Mouse (Mus musculus) adrenal gland, postnatal 36 days (tissue): ENCODE data around the gene Unc13d. TPM values are rescaled to one million over a fixed set of nuclear protein-coding genes. Genes with fewer than 3 reads are reported as not detected.
A peak's percentile ranks its signal among the peaks of the same experiment; 100 is the strongest.
"Not testable (repeated sequence)": the region's sequence is repeated elsewhere in the genome, so short reads cannot be mapped to it uniquely, and the experiment has no call there.

Source experiments
- DNase-seq, 2 experiments: peaks; one replicate each; pipeline ENCODE4 v3.0.0; 2021; ENCODE audit warnings: mixed read lengths in 1 of 2
- total RNA-seq, 2 experiments: library from RNA; stranded (reverse); gene quantifications; 2 replicates each; pipeline ENCODE4 v1.2.3; 2021

Gene Unc13d
- total RNA-seq, 2 experiments from 2014 or later = 0.49 to 0.66 TPM

GRCm38 (mm10) chr11:116022256-116022780 lies 55.4 kb downstream of the Unc13d start:
- DNase-seq = no peak

GRCm38 (mm10) chr11:116021328-116022220 lies 56.2 kb downstream of the Unc13d start:
- no peak for DNase-seq

GRCm38 (mm10) chr11:116020519-116020922 lies 57.2 kb downstream of the Unc13d start:
- no peak for DNase-seq

GRCm38 (mm10) chr11:116019976-116020411 lies 57.8 kb downstream of the Unc13d start:
- DNase-seq = no peak

GRCm38 (mm10) chr11:116019360-116019791 lies 58.4 kb downstream of the Unc13d start:
- DNase-seq = no peak

GRCm38 (mm10) chr11:116018867-116019266 lies 58.9 kb downstream of the Unc13d start:
- DNase-seq = not testable (repeated sequence)

- peak in 1 of 2 experiments; percentile 26 for DNase-seq
Measured at GRCm38 (mm10) chr11:116018106-116018505, 59.7 kb downstream of the Unc13d start.

- DNase-seq = no peak
Measured at GRCm38 (mm10) chr11:116014821-116015220, 62.9 kb downstream of the Unc13d start.

- peak; percentile 93 to 96 for DNase-seq
Measured at GRCm38 (mm10) chr11:116012262-116012947, 65.4 kb downstream of the Unc13d start, which contains the start of gene Galk1. Gene Galk1, minus strand, starts transcription at chr11:116012719.

Other genes with a start within 250 kb of the Unc13d start
- under 1 TPM; 0.20 TPM for gene Myo15b, start 219.6 kb downstream of the Unc13d start, total RNA-seq
- under 1 TPM in 1 of 2 experiments, not detected in 1; 0.26 TPM for gene Smim5, start 178.0 kb downstream of the Unc13d start, total RNA-seq
- not detected for gene Smim6, start 165.9 kb downstream of the Unc13d start, total RNA-seq
- 10 to 100 TPM; 40.8 to 42.5 TPM for gene Sap30bp, start 144.7 kb downstream of the Unc13d start, total RNA-seq
- 10 to 100 TPM; 20.5 to 24.8 TPM for gene Recql5, start 144.5 kb downstream of the Unc13d start, total RNA-seq
- 1 to 10 TPM; 2.3 to 3.1 TPM for gene Itgb4, start 103.3 kb downstream of the Unc13d start, total RNA-seq
- 10 to 100 TPM; 40.7 to 50.3 TPM for gene Galk1, start 65.2 kb downstream of the Unc13d start, total RNA-seq
- 100 to 1,000 TPM; 347 to 353 TPM for gene H3f3b, start 50.0 kb downstream of the Unc13d start, total RNA-seq
- 10 to 100 TPM; 18.3 to 20.2 TPM for gene Unk, start 47.6 kb downstream of the Unc13d start, total RNA-seq
- gene Wbp2, start 9.0 kb upstream of the Unc13d start, total RNA-seq = 100 to 1,000 TPM; 157 to 178 TPM
- 10 to 100 TPM; 14.7 to 23.0 TPM for gene Trim47, start 49.2 kb upstream of the Unc13d start, total RNA-seq
- 10 to 100 TPM in 1 of 2 experiments, 1 to 10 TPM in 1; 9.3 to 11.7 TPM for gene Trim65, start 53.2 kb upstream of the Unc13d start, total RNA-seq
- 100 to 1,000 TPM in 1 of 2 experiments, 10 to 100 TPM in 1; 95.9 to 107 TPM for gene Mrpl38, start 60.9 kb upstream of the Unc13d start, total RNA-seq
- 10 to 100 TPM; 38.4 to 41.6 TPM for gene Fbf1, start 90.2 kb upstream of the Unc13d start, total RNA-seq
- gene Ten1, start 120.9 kb upstream of the Unc13d start, total RNA-seq = 10 to 100 TPM; 20.0 to 28.5 TPM
- gene Acox1, start 121.1 kb upstream of the Unc13d start, total RNA-seq = 100 to 1,000 TPM; 170 to 228 TPM
- under 1 TPM; 0.70 to 0.82 TPM for gene Evpl, start 160.1 kb upstream of the Unc13d start, total RNA-seq
- gene Srp68, start 196.3 kb upstream of the Unc13d start, total RNA-seq = 10 to 100 TPM; 77.4 to 81.8 TPM
- gene Galr2, start 203.0 kb upstream of the Unc13d start, total RNA-seq = not detected
- gene Exoc7, start 229.3 kb upstream of the Unc13d start, total RNA-seq = 10 to 100 TPM; 57.6 to 68.8 TPM